Mouse (Mus musculus): ENCODE measurements around the gene Gm266.
A peak's percentile ranks its signal among the peaks of the same experiment; 100 is the strongest.

Gene Gm266

GRCm38 (mm10) chr12:111503063-111503567 is 17.5 kb upstream of the Gm266 start:
- no peak for DNase-seq (ENCODE audit: low read depth, low spot score)

- DNase-seq (ENCODE audit: low read depth, low spot score), result no peak
These were observed 15.1 kb upstream of the Gm266 start for GRCm38 (mm10) chr12:111500725-111501124.

- no peak for DNase-seq (ENCODE audit: low read depth, low spot score)
These were observed 14.0 kb upstream of the Gm266 start for GRCm38 (mm10) chr12:111499617-111500016.

GRCm38 (mm10) chr12:111497076-111497475 is 11.5 kb upstream of the Gm266 start:
- DNase-seq (ENCODE audit: low read depth, low spot score), result no peak

GRCm38 (mm10) chr12:111494931-111495330 is 9.3 kb upstream of the Gm266 start:
- DNase-seq (ENCODE audit: low read depth, low spot score), result no peak

- DNase-seq (ENCODE audit: low read depth, low spot score), result no peak
These were observed 3.7 kb upstream of the Gm266 start for GRCm38 (mm10) chr12:111489261-111489865.

GRCm38 (mm10) chr12:111486455-111486854 is 832 bp upstream of the Gm266 start:
- no peak for DNase-seq (ENCODE audit: low read depth, low spot score)

- DNase-seq (ENCODE audit: low read depth, low spot score), result no peak
These were observed 474 bp downstream of the Gm266 start for GRCm38 (mm10) chr12:111485046-111485651.

- no peak for DNase-seq (ENCODE audit: low read depth, low spot score)
These were observed 5.7 kb downstream of the Gm266 start for GRCm38 (mm10) chr12:111479917-111480316.

- DNase-seq (ENCODE audit: low read depth, low spot score), result no peak
These were observed 6.7 kb downstream of the Gm266 start for GRCm38 (mm10) chr12:111478924-111479323.

- no peak for DNase-seq (ENCODE audit: low read depth, low spot score)
These were observed 10.6 kb downstream of the Gm266 start for GRCm38 (mm10) chr12:111474893-111475643.

GRCm38 (mm10) chr12:111474384-111474783 is 11.2 kb downstream of the Gm266 start:
- DNase-seq (ENCODE audit: low read depth, low spot score), result no peak

GRCm38 (mm10) chr12:111472886-111473285 is 12.7 kb downstream of the Gm266 start:
- no peak for DNase-seq (ENCODE audit: low read depth, low spot score)

GRCm38 (mm10) chr12:111471721-111472120 is 13.9 kb downstream of the Gm266 start:
- DNase-seq (ENCODE audit: low read depth, low spot score), result no peak

- no peak for DNase-seq (ENCODE audit: low read depth, low spot score)
These were observed 14.5 kb downstream of the Gm266 start for GRCm38 (mm10) chr12:111471119-111471518.

GRCm38 (mm10) chr12:111469507-111469906 is 16.1 kb downstream of the Gm266 start:
- DNase-seq (ENCODE audit: low read depth, low spot score), result peak; percentile 56

- no peak for DNase-seq (ENCODE audit: low read depth, low spot score)
These were observed 17.4 kb downstream of the Gm266 start for GRCm38 (mm10) chr12:111468206-111468605.

- DNase-seq (ENCODE audit: low read depth, low spot score), result no peak
These were observed 19.3 kb downstream of the Gm266 start for GRCm38 (mm10) chr12:111466369-111466768.

- no peak for DNase-seq (ENCODE audit: low read depth, low spot score)
These were observed 22.1 kb downstream of the Gm266 start for GRCm38 (mm10) chr12:111463570-111463969.

- no peak for DNase-seq (ENCODE audit: low read depth, low spot score)
These were observed 27.9 kb downstream of the Gm266 start for GRCm38 (mm10) chr12:111457742-111458141.

- no peak for DNase-seq (ENCODE audit: low read depth, low spot score)
These were observed 29.8 kb downstream of the Gm266 start for GRCm38 (mm10) chr12:111455860-111456259.

GRCm38 (mm10) chr12:111455311-111455846 is 30.2 kb downstream of the Gm266 start:
- DNase-seq (ENCODE audit: low read depth, low spot score), result no peak

Data from retina, postnatal 7 days (tissue).